Mouse (Mus musculus) layer of hippocampus, adult 8-10 months (tissue): ENCODE measurements around the gene Gm28551. TPM values are rescaled to one million over a fixed set of nuclear protein-coding genes. Genes with fewer than 3 reads are reported as not detected.

Experiments
- DNase-seq, 2 experiments: peaks; one replicate each; pipeline ENCODE4 v3.0.0; 2022; ENCODE audit warnings: low spot score in 2 of 2
- total RNA-seq, 4 experiments: library from RNA; stranded (reverse); gene quantifications; 2 replicates each; pipeline ENCODE4 v1.2.4; 2022

Gene Gm28551
- total RNA-seq, 4 experiments from 2014 or later: 0.19 to 0.57 (median 0.20) TPM; not detected in 1

DNA sequence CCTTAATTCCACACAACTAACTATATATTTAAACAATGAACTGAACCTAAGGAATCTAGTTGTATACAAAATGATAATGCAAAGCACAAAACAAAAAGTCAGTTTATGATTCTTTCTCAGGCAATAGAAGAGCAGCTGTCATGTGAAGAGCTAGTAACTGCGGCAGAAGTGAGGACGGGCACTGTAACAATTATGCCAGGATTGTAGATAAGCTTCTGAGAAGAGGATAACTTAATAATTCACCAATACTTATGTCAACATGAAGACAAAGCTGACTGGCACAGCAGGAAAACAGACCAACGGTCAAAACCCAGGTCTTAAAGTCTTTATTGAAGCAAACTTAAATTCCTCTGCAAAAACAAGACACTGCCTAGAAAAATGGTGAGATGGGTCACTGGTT, 61.3 kb downstream of the Gm28551 start:
- DNase-seq: no peak

Other genes starting within 250 kb of the Gm28551 start
- gene 1700019A02Rik, start 165.0 kb downstream of the Gm28551 start, total RNA-seq: under 1 TPM in 1 of 4 experiments, not detected in 3; 0.62 TPM
- 10 to 100 TPM; 34.1 to 38.6 (median 37.5) TPM for gene Pms1, start 55.6 kb downstream of the Gm28551 start, total RNA-seq
- gene Ormdl1, start 55.6 kb downstream of the Gm28551 start, total RNA-seq: 10 to 100 TPM in 1 of 4 experiments, 1 to 10 TPM in 3; 7.5 to 11.5 (median 8.7) TPM
- gene Gm28778, start 55.6 kb downstream of the Gm28551 start, total RNA-seq: under 1 TPM in 1 of 4 experiments, not detected in 3; 0.52 TPM
- 10 to 100 TPM; 18.2 to 23.7 (median 19.7) TPM for gene Osgepl1, start 39.0 kb downstream of the Gm28551 start, total RNA-seq
- 1 to 10 TPM in 2 of 4 experiments, not detected in 2; 2.4 to 6.0 TPM for gene Asdurf, start within 50 bp of the Gm28551 start, total RNA-seq
- 10 to 100 TPM; 23.4 to 25.6 (median 24.1) TPM for gene Asnsd1, start 85 bp upstream of the Gm28551 start, total RNA-seq